Mouse (Mus musculus) heart, adult 8-10 months (tissue): ENCODE measurements around the gene Kcnip3. TPM values are rescaled to one million over a fixed set of nuclear protein-coding genes. Genes with fewer than 3 reads are reported as not detected.

ENCODE experiments used
- total RNA-seq, 4 experiments: library from RNA; stranded (reverse); gene quantifications; 2 replicates each; pipeline ENCODE4 v1.2.4; 2022

The Kcnip3 gene
- total RNA-seq, 4 experiments from 2014 or later = 0.86 to 1.3 (median 1.2) TPM

Other genes with a start within 250 kb of the Kcnip3 start
- gene Dusp2, start 185.9 kb downstream of the Kcnip3 start, total RNA-seq = 1 to 10 TPM in 2 of 4 experiments, under 1 TPM in 2; 0.27 to 1.6 (median 0.69) TPM
- not detected for gene Astl, start 183.5 kb downstream of the Kcnip3 start, total RNA-seq
- under 1 TPM; 0.41 to 0.78 (median 0.70) TPM for gene Adra2b, start 158.9 kb downstream of the Kcnip3 start, total RNA-seq
- gene Gpat2, start 96.9 kb downstream of the Kcnip3 start, total RNA-seq = not detected
- 10 to 100 TPM; 42.1 to 59.5 (median 52.5) TPM for gene Fahd2a, start 77.5 kb downstream of the Kcnip3 start, total RNA-seq
- gene Prom2, start 19.4 kb upstream of the Kcnip3 start, total RNA-seq = under 1 TPM; 0.12 to 0.88 (median 0.25) TPM
- gene Zfp661, start 65.0 kb upstream of the Kcnip3 start, total RNA-seq = 1 to 10 TPM; 1.1 to 1.9 (median 1.6) TPM
- gene Mrps5, start 65.1 kb upstream of the Kcnip3 start, total RNA-seq = 10 to 100 TPM; 82.2 to 90.5 (median 86.5) TPM
- gene Mal, start 134.6 kb upstream of the Kcnip3 start, total RNA-seq = 10 to 100 TPM; 12.9 to 25.1 (median 18.7) TPM
- gene Mall, start 207.8 kb upstream of the Kcnip3 start, total RNA-seq = 1 to 10 TPM; 3.4 to 8.7 (median 6.4) TPM